Mouse (Mus musculus): ENCODE data around the gene Adam12.

- TF ChIP-seq CTCF (IDR thresholded peaks at IDR 0.05; ENCODE audit: extremely low read depth, insufficient read length, insufficient replicate concordance, low read depth, low read length) (no peak), POLR2A (IDR thresholded peaks at IDR 0.05; ENCODE audit: low read depth, low read length) (no peak)
Measured at GRCm38 (mm10) chr7:133848180-133848579, 383.8 kb downstream of the Adam12 start.
